Mouse (Mus musculus) ES-Bruce4 (cell line): ENCODE data around the gene Arih2.

Experiments
- CTCF ChIP-seq: IDR thresholded peaks from one replicate; pipeline ENCODE4 v1.8.1; 2011; ENCODE audit warnings: low read depth, low read length
- EP300 ChIP-seq: IDR thresholded peaks from 2 replicates; pipeline ENCODE4 v1.6.1; 2011; ENCODE audit warnings: low read depth, low read length; ENCODE audit not compliant: insufficient read depth
- POLR2A ChIP-seq: IDR thresholded peaks from one replicate; pipeline ENCODE4 v1.8.1; 2011; ENCODE audit warnings: low read length; ENCODE audit not compliant: insufficient read depth

- no peak for TF ChIP-seq CTCF
- TF ChIP-seq POLR2A, result no peak
- no peak for TF ChIP-seq EP300
These were observed 43.2 kb upstream of the Arih2 start for GRCm38 (mm10) chr9:108692226-108693041.
